Mouse (Mus musculus): ENCODE results near the gene Trim26.
"Not testable (repeated sequence)": the region's sequence is repeated elsewhere in the genome, so short reads cannot be mapped to it uniquely, and the experiment has no call there.

The Trim26 gene

GRCm38 (mm10) chr17:36851200-36851599 lies 14.3 kb downstream of the Trim26 start:
- no peak for DNase-seq (ENCODE audit: low read depth, low spot score)

GRCm38 (mm10) chr17:36851627-36852026 lies 14.7 kb downstream of the Trim26 start:
- DNase-seq (ENCODE audit: low read depth, low spot score) = no peak

GRCm38 (mm10) chr17:36855484-36855883 lies 18.6 kb downstream of the Trim26 start:
- DNase-seq (ENCODE audit: low read depth, low spot score) = no peak

- no peak for DNase-seq (ENCODE audit: low read depth, low spot score)
These were observed 19.3 kb downstream of the Trim26 start for GRCm38 (mm10) chr17:36856236-36856635.

GRCm38 (mm10) chr17:36858181-36858580 lies 21.2 kb downstream of the Trim26 start:
- DNase-seq (ENCODE audit: low read depth, low spot score) = no peak

GRCm38 (mm10) chr17:36861680-36862079 lies 24.7 kb downstream of the Trim26 start:
- no peak for DNase-seq (ENCODE audit: low read depth, low spot score)

GRCm38 (mm10) chr17:36866719-36867527 lies 30.0 kb downstream of the Trim26 start, which contains the start of gene Trim15:
Trim15 (minus strand) TSS chr17:36867210.
- no peak for DNase-seq (ENCODE audit: low read depth, low spot score)

GRCm38 (mm10) chr17:36868836-36869235 lies 31.9 kb downstream of the Trim26 start:
- no peak for DNase-seq (ENCODE audit: low read depth, low spot score)

- DNase-seq (ENCODE audit: low read depth, low spot score) = no peak
These were observed 32.5 kb downstream of the Trim26 start, which contains the start of gene Trim10 for GRCm38 (mm10) chr17:36869284-36869954. Trim10 (plus strand) TSS chr17:36869574.

GRCm38 (mm10) chr17:36869955-36870810 lies 33.2 kb downstream of the Trim26 start:
- DNase-seq (ENCODE audit: low read depth, low spot score) = no peak

GRCm38 (mm10) chr17:36874636-36875035 lies 37.7 kb downstream of the Trim26 start:
- DNase-seq (ENCODE audit: low read depth, low spot score) = no peak

GRCm38 (mm10) chr17:36883350-36883749 lies 46.4 kb downstream of the Trim26 start:
- DNase-seq (ENCODE audit: low read depth, low spot score) = no peak

GRCm38 (mm10) chr17:36885132-36885790 lies 48.3 kb downstream of the Trim26 start:
- no peak for DNase-seq (ENCODE audit: low read depth, low spot score)

GRCm38 (mm10) chr17:36890073-36890903 lies 53.4 kb downstream of the Trim26 start, which contains the start of gene Trim40:
Trim40 (minus strand) TSS chr17:36890123.
- no peak for DNase-seq (ENCODE audit: low read depth, low spot score)

GRCm38 (mm10) chr17:36891496-36891895 lies 54.6 kb downstream of the Trim26 start:
- not testable (repeated sequence) for DNase-seq (ENCODE audit: low read depth, low spot score)

GRCm38 (mm10) chr17:36892362-36892761 lies 55.4 kb downstream of the Trim26 start:
- peak; percentile 41 for DNase-seq (ENCODE audit: low read depth, low spot score)

- DNase-seq (ENCODE audit: low read depth, low spot score) = no peak
These were observed 56.5 kb downstream of the Trim26 start for GRCm38 (mm10) chr17:36893387-36893786.

- no peak for DNase-seq (ENCODE audit: low read depth, low spot score)
These were observed 59.6 kb downstream of the Trim26 start for GRCm38 (mm10) chr17:36896583-36896982.

- DNase-seq (ENCODE audit: low read depth, low spot score) = no peak
These were observed 60.1 kb downstream of the Trim26 start for GRCm38 (mm10) chr17:36897065-36897464.

GRCm38 (mm10) chr17:36897552-36898205 lies 60.7 kb downstream of the Trim26 start, which contains the start of gene Trim31:
Trim31 (plus strand) TSS chr17:36898118.
- no peak for DNase-seq (ENCODE audit: low read depth, low spot score)
